Mouse (Mus musculus): ENCODE results near the gene Mphosph9. TPM values are rescaled to one million over a fixed set of nuclear protein-coding genes. Genes with fewer than 3 reads are reported as not detected.

Mphosph9 gene
- polyA plus RNA-seq, 1 experiment from 2014 or later: 16.2 TPM

DNA sequence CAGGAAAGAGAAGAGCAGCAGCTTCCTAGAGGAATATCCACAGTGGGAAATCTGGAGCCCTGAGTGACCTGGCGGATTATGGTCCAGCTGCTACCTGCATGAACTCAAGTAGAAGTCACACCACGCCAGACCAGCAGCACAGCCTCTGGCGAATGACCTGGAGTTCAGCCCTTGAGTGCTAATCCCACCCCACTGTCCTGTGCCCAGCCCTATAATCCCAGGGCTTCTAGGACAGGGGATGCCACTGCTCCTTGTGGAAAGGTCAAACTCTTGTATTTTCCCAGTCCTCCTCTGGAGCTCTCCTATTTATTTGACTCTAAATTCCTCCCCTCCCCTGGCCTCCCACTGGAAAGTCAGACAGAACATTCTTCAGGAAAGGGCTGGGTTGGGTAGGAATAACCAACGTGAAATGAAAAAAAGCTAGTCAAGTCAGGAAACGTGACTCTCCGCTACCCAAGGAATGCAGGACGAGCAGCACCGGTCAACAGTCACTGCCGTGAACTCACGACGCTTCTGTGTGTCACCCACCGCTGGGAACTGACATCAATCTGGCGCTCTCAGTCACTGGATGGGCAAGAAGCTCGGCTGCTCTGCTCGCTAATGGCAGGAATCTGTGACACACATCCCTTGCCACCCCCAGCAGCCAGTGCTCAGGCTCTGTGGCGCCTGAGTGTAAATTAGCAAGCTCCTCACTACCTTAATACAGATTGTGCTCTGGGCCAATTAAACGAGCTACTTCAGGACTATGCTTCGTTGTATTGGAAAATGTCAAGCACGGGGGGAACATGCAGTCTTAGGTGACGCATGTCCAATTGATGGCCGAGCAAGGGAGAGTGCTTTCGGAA lies 86.7 kb downstream of the Mphosph9 start:
- Histone ChIP-seq H3K36me3 (peaks cover 22% of the 10 kb centered on the region), H3K9me3 (replicated peaks) (no peaks in the 10 kb centered on the region), H3K27me3 (ENCODE audit: low read depth, poor library complexity, severe bottlenecking) (no peaks in the 10 kb centered on the region), H3K4me3 (no peak overlapping the region), H3K27ac (replicated peaks) (peak overlapping the region; percentile 50), H3K4me1 (peaks cover 21% of the 10 kb centered on the region)
- no peak for DNase-seq (ENCODE audit: low spot score)
- 55% methylated on average over 22 of the region's 22 CpGs for WGBS

DNA sequence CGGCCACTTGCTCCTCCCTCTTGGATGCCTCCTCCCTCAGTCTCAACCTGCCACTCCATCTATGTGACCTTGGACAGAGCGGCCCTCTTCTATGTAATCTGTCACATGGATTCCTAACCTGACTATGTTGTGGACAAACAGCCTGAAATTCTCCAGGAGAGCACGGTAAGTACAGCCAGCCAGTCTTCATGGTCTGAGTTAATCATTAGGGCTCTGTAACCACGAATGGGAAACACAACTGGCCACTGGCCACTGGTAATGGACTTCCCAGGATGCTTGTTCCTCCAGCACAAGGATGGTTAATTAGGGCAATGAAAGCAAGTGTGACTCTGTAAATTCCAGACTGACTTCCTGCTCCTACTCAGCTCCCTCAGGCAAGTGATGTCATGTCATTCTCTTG lies 91.6 kb downstream of the Mphosph9 start:
- H3K36me3 ChIP-seq: no peaks in the 10 kb centered on the region
- H3K27ac ChIP-seq (replicated peaks): no peak overlapping the region
- no peak for DNase-seq (ENCODE audit: low spot score)
- H3K9me3 ChIP-seq (replicated peaks): no peaks in the 10 kb centered on the region
- peaks cover 32% of the 10 kb centered on the region for H3K4me1 ChIP-seq
- no peaks in the 10 kb centered on the region for H3K27me3 ChIP-seq (ENCODE audit: low read depth, poor library complexity, severe bottlenecking)
- no peak overlapping the region for H3K4me3 ChIP-seq
- WGBS: 87% methylated on average over 4 of the region's 4 CpGs

DNA sequence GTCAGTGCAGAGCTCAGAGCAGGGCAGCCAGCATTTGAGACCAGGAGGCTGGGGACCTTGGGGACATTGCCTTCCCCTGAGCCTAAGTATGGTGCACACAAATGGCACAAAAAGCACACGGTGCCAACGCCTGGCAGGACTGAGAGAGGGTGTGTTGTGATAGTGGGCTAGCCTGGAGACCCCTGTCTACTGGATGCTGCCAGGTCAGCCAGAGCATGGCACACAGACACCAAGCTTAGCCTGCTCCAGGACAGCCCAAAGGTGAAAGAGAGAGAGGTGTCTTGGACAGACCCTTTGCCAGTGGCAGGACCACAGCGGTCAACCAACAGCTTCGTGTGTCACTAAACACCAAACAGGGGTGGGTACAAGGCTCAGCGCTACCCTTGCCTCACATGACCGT lies 93.0 kb downstream of the Mphosph9 start:
- no peak overlapping the region for H3K4me3 ChIP-seq
- WGBS: 91% methylated on average over 6 of the region's 6 CpGs
- DNase-seq (ENCODE audit: low spot score): no peak
- no peaks in the 10 kb centered on the region for H3K27me3 ChIP-seq (ENCODE audit: low read depth, poor library complexity, severe bottlenecking)
- no peaks in the 10 kb centered on the region for H3K36me3 ChIP-seq
- peaks cover 22% of the 10 kb centered on the region for H3K4me1 ChIP-seq
- no peaks in the 10 kb centered on the region for H3K9me3 ChIP-seq (replicated peaks)
- H3K27ac ChIP-seq (replicated peaks): no peak overlapping the region

DNA sequence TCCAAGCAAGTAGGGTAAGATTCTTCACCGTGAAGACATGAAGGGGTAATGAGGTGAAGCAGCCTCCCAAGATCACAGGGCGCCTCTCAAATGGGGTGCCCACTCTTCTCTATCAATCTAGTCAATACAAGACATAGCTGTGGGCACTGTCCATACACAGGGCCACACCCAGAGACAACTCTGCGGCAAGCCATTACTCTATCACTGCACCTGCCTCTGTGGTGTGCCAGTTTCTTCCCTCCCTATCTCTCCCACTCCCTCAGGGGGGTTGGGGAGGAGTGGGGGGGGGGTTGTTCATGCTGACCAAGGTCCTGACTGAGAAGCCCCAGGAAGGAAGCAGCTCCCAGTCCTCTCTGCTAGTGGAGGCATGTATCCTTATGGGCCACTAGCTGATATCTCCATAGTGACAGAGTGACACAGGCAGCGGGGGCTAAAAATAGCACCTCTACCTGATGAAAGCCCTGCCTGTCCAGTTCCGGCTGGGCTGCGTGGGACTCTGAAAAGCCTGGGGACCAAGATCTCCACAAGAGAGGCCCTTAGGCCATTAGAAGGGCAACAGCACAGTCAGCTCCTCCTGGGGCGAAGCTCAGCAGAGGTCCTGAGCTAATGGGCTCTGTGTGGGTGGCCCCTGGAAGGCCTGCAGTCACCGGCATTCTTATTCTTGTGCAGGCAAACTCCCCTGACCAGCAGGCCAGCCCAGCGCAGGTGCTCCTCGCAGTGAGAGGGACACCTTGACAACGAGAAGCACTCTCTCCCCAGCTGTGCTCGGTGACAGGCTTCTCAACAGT lies 93.7 kb downstream of the Mphosph9 start:
- Histone ChIP-seq H3K4me1 (peaks cover 22% of the 10 kb centered on the region), H3K27ac (replicated peaks) (no peak overlapping the region), H3K9me3 (replicated peaks) (no peaks in the 10 kb centered on the region), H3K36me3 (no peaks in the 10 kb centered on the region), H3K4me3 (no peak overlapping the region), H3K27me3 (ENCODE audit: low read depth, poor library complexity, severe bottlenecking) (no peaks in the 10 kb centered on the region)
- DNase-seq (ENCODE audit: low spot score): no peak
- 69% methylated on average over 12 of the region's 12 CpGs for WGBS

DNA sequence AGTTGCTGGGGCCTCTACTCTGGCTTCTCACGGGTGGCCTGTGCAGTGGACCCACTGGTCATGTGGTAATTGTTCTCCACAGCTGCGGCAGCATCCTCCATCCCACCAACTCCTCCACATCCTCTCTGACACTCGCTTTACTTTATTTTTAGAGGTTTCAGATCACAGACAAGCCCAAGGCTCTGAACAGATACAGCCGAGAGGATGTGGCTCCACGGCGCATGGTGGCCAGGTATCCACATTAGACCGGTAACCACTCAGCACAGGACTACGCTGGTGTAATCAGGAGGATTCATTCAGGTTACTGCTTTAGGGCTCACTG lies 94.7 kb downstream of the Mphosph9 start:
- DNase-seq (ENCODE audit: low spot score): no peak
- H3K4me3 ChIP-seq: no peak overlapping the region
- no peak overlapping the region for H3K27ac ChIP-seq (replicated peaks)
- WGBS: 86% methylated on average over 8 of the region's 8 CpGs
- H3K4me1 ChIP-seq: peaks cover 22% of the 10 kb centered on the region
- no peaks in the 10 kb centered on the region for H3K9me3 ChIP-seq (replicated peaks)
- no peaks in the 10 kb centered on the region for H3K36me3 ChIP-seq
- H3K27me3 ChIP-seq (ENCODE audit: low read depth, poor library complexity, severe bottlenecking): no peaks in the 10 kb centered on the region

DNA sequence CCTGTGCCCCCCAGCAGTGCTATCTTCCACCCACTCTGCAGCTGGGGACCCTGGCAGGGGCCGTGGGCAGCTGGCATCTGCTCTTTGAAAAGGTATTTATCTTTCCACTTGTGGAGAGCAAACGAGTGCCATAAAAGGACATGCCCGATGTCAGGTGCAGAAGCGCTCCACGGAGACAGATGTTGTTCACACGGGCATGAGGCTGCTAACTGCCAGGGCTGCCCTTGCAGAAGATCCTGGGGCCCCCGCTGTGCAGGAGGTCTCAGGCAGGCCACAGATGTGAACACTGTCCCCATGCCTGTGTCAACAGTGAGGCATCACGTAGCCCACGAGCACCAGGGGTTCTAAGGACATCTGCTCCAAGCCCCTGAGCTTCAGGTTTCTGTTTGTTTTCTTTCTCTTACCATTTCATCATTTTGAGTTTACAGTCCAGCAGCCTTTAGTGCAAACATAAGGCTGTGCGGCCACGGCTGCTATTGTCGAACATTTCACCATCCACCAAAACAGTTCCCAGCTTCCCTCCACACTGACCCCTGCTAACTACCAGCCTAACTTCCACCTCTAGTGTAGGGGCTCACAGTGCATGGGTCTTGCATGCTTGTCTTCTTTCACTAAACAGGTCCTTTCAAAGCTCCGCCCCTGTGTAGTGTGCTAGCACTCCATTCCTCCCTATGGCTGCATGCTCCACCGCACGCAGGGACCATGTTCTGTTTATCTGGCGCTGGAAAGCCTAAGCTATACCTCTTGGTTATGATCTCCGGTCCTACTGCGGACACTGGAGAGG lies 95.2 kb downstream of the Mphosph9 start:
- H3K4me1 ChIP-seq: peaks cover 22% of the 10 kb centered on the region
- no peaks in the 10 kb centered on the region for H3K27me3 ChIP-seq (ENCODE audit: low read depth, poor library complexity, severe bottlenecking)
- H3K27ac ChIP-seq (replicated peaks): peak overlapping the region; percentile 1; the same call in 1 of the 2 replicates
- H3K4me3 ChIP-seq: no peak overlapping the region
- H3K9me3 ChIP-seq (replicated peaks): no peaks in the 10 kb centered on the region
- H3K36me3 ChIP-seq: no peaks in the 10 kb centered on the region
- 74% methylated on average over 18 of the region's 18 CpGs for WGBS
- peak; percentile 32 for DNase-seq (ENCODE audit: low spot score)

DNA sequence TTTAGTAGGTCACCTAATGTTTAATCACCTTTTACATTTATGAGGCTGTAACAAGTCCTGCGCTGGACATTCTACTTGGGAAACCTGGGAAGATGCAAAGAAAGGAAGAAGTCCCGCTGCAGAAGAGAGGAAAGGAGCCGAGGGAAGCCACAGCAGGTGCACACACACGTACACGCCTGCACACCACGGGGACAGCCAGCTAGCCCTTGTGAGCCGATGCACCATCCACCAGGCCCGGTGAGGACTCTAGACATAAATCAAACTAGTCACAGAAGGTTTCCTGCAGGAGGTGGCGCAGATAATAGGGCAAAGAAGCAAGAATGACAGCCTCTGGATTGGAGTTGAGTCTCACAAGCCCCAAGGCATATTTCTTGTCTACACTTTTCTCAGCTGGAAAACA lies 97.3 kb downstream of the Mphosph9 start:
- H3K9me3 ChIP-seq (replicated peaks): no peaks in the 10 kb centered on the region
- H3K4me1 ChIP-seq: peaks cover 42% of the 10 kb centered on the region
- no peak overlapping the region for H3K4me3 ChIP-seq
- H3K27me3 ChIP-seq (ENCODE audit: low read depth, poor library complexity, severe bottlenecking): no peaks in the 10 kb centered on the region
- H3K36me3 ChIP-seq: no peaks in the 10 kb centered on the region
- no peak overlapping the region for H3K27ac ChIP-seq (replicated peaks)
- WGBS: 94% methylated on average over 9 of the region's 9 CpGs
- DNase-seq (ENCODE audit: low spot score): no peak

DNA sequence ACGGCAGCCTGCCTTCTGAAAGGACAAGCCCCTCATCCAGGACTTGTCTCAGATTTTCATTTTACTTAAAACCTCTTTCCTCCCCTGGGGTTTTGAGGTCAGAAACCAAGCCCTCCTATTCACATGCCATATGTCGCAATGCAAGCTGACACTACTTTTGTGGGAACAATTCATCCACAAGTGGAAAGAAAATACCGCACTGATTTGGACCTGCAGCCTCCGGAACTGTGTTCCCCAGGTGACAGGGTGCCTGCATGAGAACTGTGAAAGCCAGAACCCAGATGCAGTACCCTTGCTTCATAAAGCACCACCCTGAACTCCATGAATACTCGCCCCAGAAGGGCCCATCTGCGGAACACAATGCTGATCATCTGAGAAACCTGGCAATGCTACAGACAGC lies 100.6 kb downstream of the Mphosph9 start:
- Histone ChIP-seq H3K4me1 (peaks cover 33% of the 10 kb centered on the region), H3K36me3 (no peaks in the 10 kb centered on the region), H3K27me3 (ENCODE audit: low read depth, poor library complexity, severe bottlenecking) (no peaks in the 10 kb centered on the region), H3K27ac (replicated peaks) (peak overlapping the region; percentile 55), H3K9me3 (replicated peaks) (no peaks in the 10 kb centered on the region), H3K4me3 (no peak overlapping the region)
- 72% methylated on average over 6 of the region's 6 CpGs for WGBS
- no peak for DNase-seq (ENCODE audit: low spot score)

DNA sequence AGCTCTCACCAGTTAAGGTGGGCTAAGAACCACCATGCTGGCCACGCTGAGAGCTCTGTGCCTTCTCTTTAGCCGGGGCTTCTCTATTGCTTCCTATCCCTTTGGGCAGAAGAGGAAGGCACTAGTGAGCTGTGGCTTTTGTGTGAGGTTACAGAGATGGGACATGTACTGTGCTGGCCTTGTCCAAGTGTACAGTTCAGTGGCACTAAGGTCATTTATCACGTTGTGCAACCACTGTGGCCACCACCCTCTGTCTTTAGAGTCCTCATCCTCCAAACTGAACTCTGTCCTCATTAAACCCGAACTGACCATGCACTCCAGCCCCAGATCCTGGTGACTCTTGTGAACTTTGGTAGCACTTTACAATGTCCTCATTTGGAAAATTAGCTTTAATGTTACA lies 101.3 kb downstream of the Mphosph9 start:
- no peaks in the 10 kb centered on the region for H3K27me3 ChIP-seq (ENCODE audit: low read depth, poor library complexity, severe bottlenecking)
- WGBS: 83% methylated on average over 4 of the region's 4 CpGs
- peaks cover 38% of the 10 kb centered on the region for H3K4me1 ChIP-seq
- no peaks in the 10 kb centered on the region for H3K36me3 ChIP-seq
- no peak for DNase-seq (ENCODE audit: low spot score)
- H3K9me3 ChIP-seq (replicated peaks): no peaks in the 10 kb centered on the region
- H3K27ac ChIP-seq (replicated peaks): 0 out of 2 replicates have a peak overlapping the region, but pooled peaks have one; percentile 43
- no peak overlapping the region for H3K4me3 ChIP-seq

DNA sequence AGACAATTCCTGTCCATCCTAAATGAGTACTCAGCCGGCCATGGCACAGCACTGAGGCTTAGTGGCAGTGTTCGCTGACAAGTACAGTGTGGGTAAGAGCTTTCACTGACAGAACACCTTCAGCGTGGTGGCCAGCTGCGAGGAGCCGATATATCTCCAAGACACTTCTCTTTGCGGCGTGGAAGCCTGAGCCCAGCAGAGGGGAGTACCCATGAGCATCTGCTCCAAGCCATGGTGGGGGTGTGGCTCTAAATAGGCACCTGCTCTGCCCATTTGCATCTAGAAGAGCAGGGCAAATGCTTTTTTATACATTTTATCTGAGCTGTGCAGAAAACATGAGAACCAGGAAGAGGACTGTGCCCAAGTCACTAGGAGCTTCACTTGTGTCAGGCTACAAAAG lies 101.9 kb downstream of the Mphosph9 start:
- Histone ChIP-seq H3K4me1 (peaks cover 40% of the 10 kb centered on the region), H3K4me3 (no peak overlapping the region), H3K27me3 (ENCODE audit: low read depth, poor library complexity, severe bottlenecking) (no peaks in the 10 kb centered on the region), H3K27ac (replicated peaks) (0 out of 2 replicates have a peak overlapping the region, but pooled peaks have one; percentile 43), H3K36me3 (no peaks in the 10 kb centered on the region), H3K9me3 (replicated peaks) (no peaks in the 10 kb centered on the region)
- 88% methylated on average over 7 of the region's 7 CpGs for WGBS
- no peak for DNase-seq (ENCODE audit: low spot score)

DNA sequence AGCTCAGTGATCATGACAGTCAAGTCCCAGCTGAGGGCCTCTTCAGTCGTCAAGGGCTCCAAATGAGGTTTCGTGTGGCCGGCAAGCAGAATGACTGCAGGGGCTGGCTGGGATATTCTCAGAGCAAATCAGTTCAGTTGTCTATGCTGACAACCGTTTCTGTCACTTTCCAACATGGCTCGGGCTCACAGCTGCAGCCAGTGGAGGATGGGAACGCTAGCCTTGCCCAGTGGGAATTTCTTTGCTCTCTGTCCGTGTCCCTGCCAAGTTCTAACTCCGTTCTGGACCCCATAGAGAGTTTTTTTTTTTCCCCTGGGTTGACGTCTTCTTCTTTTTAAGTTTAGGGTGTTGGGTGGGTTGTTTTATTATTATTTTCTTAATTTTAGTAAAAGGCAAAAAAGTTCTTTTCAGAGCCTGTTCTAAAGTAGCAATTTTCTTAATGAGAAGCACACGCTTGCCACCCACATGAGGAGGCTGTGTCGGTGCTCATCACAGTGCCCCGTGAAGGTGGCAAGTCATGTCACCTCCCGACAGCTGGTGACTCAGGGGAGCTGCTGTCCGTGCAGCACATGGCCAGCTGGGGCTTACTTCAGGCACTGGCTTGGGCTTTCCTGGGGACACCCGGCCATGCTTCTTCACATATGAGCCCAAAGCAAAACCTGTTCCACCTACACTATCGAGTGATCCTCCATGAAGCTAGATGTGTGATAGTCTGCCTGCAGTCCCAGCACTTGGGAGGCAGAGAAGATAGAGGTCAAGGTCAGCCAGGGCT lies 103.3 kb downstream of the Mphosph9 start:
- WGBS: 81% methylated on average over 16 of the region's 16 CpGs
- no peaks in the 10 kb centered on the region for H3K27me3 ChIP-seq (ENCODE audit: low read depth, poor library complexity, severe bottlenecking)
- peaks cover 42% of the 10 kb centered on the region for H3K4me1 ChIP-seq
- 0 out of 2 replicates have a peak overlapping the region, but pooled peaks have one; percentile 6 for H3K27ac ChIP-seq (replicated peaks)
- H3K4me3 ChIP-seq: no peak overlapping the region
- DNase-seq (ENCODE audit: low spot score): no peak
- no peaks in the 10 kb centered on the region for H3K36me3 ChIP-seq
- H3K9me3 ChIP-seq (replicated peaks): no peaks in the 10 kb centered on the region

DNA sequence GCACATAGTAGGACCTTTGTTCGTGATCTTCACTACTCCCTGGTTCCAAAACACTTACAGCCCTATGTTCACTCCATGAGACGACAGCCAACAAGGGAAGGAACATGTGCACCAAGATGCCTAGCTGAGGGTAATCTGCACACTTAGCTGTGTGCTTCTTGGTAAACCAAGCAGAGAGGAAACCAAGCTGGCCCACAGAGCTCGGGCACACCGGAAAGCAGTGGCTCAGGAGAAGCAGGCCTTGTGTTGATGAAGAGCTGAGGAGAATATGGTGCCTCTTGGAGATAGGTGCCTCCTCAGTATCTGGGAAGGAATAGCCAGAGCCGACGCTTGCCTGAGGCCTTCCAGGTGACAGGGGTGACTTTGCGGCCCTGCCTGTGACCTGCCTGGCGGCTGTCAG lies 104.2 kb downstream of the Mphosph9 start:
- Histone ChIP-seq H3K27ac (replicated peaks) (no peak overlapping the region), H3K4me1 (peaks cover 46% of the 10 kb centered on the region), H3K4me3 (no peak overlapping the region), H3K27me3 (ENCODE audit: low read depth, poor library complexity, severe bottlenecking) (no peaks in the 10 kb centered on the region), H3K9me3 (replicated peaks) (no peaks in the 10 kb centered on the region), H3K36me3 (no peaks in the 10 kb centered on the region)
- WGBS: 95% methylated on average over 8 of the region's 8 CpGs
- no peak for DNase-seq (ENCODE audit: low spot score)

Measured in midbrain, embryonic 10.5 days (tissue).